Mouse (Mus musculus): Measurements from ENCODE around the gene Mmp10. TPM values are rescaled to one million over a fixed set of nuclear protein-coding genes. Genes with fewer than 3 reads are reported as not detected.

Gene Mmp10
- total RNA-seq, 2 experiments from 2014 or later = not detected

Other genes with a start within 250 kb of the Mmp10 start
- under 1 TPM in 1 of 2 experiments, not detected in 1; 0.22 TPM for gene Mmp13, start 229.8 kb upstream of the Mmp10 start, total RNA-seq (2021)
- gene Mmp12, start 158.0 kb upstream of the Mmp10 start, total RNA-seq (2021) = not detected
- gene Mmp1b, start 114.3 kb upstream of the Mmp10 start, total RNA-seq (2021) = not detected
- gene Mmp3, start 56.5 kb upstream of the Mmp10 start, total RNA-seq (2021) = not detected
- not detected for gene Mmp8, start 56.1 kb downstream of the Mmp10 start, total RNA-seq (2021)
- not detected for gene Mmp27, start 69.0 kb downstream of the Mmp10 start, total RNA-seq (2021)
- not detected for gene Mmp20, start 125.9 kb downstream of the Mmp10 start, total RNA-seq (2021)
- not detected for gene Mmp7, start 189.7 kb downstream of the Mmp10 start, total RNA-seq (2021)

All from left cerebral cortex, postnatal 4 days (tissue).